Mouse (Mus musculus): Measurements from ENCODE around the gene Rasgrp2.

GRCm38 (mm10) chr19:6363091-6363410, 36.1 kb upstream of the Rasgrp2 start:
- no peak for TF ChIP-seq GATA1 (IDR thresholded peaks at IDR 0.05; ENCODE audit: borderline replicate concordance, low read length)
- TF ChIP-seq FLI1 (IDR thresholded peaks at IDR 0.05; ENCODE audit: low read length) = no peak

Data from megakaryocyte, embryonic 14.5 days (primary cell).